Mouse (Mus musculus): ENCODE results near the gene Map2k7. TPM values are rescaled to one million over a fixed set of nuclear protein-coding genes. Genes with fewer than 3 reads are reported as not detected.
"Not testable (repeated sequence)": the region's sequence is repeated elsewhere in the genome, so short reads cannot be mapped to it uniquely, and the experiment has no call there.

Map2k7 gene
- polyA plus RNA-seq, 1 experiment from 2014 or later: 36.9 TPM

DNA sequence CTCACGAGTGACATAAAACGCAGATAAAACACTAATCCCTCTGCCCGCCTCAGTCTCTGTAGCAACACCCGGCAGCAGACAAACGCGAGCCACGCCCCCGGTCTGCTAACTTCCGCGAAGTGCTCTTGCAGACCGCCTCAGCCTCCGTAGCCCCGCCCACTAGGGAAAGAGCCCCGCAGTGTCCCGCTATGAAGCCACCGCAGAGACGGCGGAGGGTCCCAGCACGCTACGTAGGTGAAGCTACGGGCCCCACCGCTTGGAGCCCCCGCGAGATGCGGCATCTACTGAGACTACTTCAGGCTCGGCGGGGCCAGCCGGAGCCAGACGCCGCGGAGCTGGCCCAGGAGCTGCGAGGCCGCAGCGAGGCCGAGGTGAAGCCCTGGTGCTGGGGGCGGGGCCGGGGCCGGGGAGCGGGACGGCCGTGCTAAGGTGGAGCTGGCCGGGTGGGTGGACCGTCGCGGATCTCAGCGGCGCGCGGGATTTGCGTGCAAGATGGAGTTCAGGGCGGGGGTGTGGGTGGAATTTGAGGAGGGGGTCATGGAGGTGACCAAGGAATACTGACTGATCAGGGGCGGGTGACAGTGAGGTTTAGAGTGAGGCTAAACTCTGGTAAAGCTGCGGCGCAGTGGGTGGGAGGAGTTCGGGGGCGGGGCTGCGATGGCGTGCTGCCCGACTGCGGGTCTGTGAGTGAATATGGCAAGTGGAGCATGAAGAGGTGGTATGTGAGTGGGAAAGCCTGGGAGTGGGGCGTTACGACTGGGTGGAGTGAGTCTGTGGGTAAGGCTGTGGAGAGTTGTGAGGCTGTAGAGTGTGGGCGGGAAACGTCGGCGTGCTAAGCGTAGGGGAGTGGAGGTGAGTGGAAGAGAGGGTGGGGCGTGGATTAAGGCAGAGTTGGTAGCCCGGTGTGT is 14.6 kb downstream of the Map2k7 start, which contains the start of gene Snapc2:
Gene Snapc2 (plus strand): TSS at position 147 of the 908 bp plus-strand sequence.
- H3K4me3 ChIP-seq (replicated peaks): peak within 1 kb of the TSS; percentile 92

DNA sequence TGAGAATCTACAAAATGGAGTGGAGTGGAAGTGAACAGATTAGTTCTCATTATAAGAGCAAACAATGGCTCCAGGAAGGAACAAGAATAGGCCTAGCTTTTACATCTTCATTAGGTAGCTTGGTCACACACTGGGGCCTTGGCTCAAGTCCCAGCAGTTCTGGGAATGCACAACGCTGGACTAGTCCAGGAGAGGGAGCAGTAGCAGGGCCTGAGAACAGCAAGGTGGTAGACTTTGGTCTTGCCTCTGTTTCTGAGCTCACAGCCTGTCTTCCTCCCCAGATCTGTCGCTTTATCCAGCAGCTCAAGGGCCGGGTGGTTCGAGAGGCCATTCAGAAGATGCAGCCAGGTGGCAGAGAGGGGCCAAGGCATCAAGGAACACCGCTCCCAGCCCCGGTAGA is 15.5 kb downstream of the Map2k7 start:
- ATAC-seq: no peak
- Histone ChIP-seq H3K9ac (replicated peaks) (peak overlapping the region; percentile 24; the same call in 1 of the 2 replicates), H3K4me3 (replicated peaks) (peak overlapping the region; percentile 92), H3K4me1 (replicated peaks) (peaks cover 54% of the 10 kb centered on the region), H3K4me2 (replicated peaks) (peak overlapping the region; percentile 71), H3K9me3 (no peaks in the 10 kb centered on the region), H3K36me3 (peaks cover 48% of the 10 kb centered on the region), H3K27me3 (0 out of 2 replicates have a peak, but pooled peaks cover 6% of the 10 kb centered on the region), H3K27ac (peak overlapping the region; percentile 92; the same call in 1 of the 2 replicates)
- WGBS: 58% methylated on average over 6 of the region's 6 CpGs

More for the DNA sequence above, 14.6 kb downstream of the Map2k7 start, which contains the start of gene Snapc2:
- H3K4me2 ChIP-seq (replicated peaks): peak within 1 kb of the TSS; percentile 71
- H3K9ac ChIP-seq (replicated peaks): peak within 1 kb of the TSS; percentile 91
- peak; percentile 86 for ATAC-seq
- WGBS: 1% methylated on average over 69 of the region's 69 CpGs
- peak within 1 kb of the TSS; percentile 92 for H3K27ac ChIP-seq
- H3K4me1 ChIP-seq (replicated peaks): peaks cover 55% of the 10 kb centered on the region
- no peaks in the 10 kb centered on the region for H3K9me3 ChIP-seq
- H3K36me3 ChIP-seq: peaks cover 52% of the 10 kb centered on the region
- peaks cover 12% of the 10 kb centered on the region; the same call in 1 of the 2 replicates for H3K27me3 ChIP-seq

DNA sequence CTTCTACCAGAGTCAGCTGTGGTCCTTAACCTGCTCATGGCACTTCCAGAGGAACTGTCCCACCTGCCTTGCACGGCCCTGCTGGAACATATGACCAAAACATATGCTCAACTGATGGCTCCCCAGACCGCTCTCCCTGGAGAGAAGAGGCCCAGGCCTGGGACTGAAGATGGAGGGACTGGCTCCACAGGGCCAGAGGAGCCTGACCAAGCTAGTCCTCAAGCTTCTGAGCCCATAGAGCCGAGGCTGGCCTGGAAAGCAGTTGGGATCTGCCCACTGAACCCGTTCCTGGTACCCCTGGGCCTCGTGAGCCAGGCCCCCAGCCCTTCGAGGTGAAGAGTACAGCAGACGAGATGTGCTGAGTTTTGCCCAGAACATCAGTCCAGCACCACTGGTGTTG is 16.9 kb downstream of the Map2k7 start:
- Histone ChIP-seq H3K4me1 (replicated peaks) (peaks cover 55% of the 10 kb centered on the region), H3K36me3 (peaks cover 42% of the 10 kb centered on the region)
- not testable (repeated sequence) for H3K27me3 ChIP-seq; H3K4me2 ChIP-seq (replicated peaks); H3K9me3 ChIP-seq; ATAC-seq; H3K4me3 ChIP-seq (replicated peaks); H3K9ac ChIP-seq (replicated peaks); H3K27ac ChIP-seq
- 86% methylated on average over 7 of the region's 7 CpGs for WGBS

DNA sequence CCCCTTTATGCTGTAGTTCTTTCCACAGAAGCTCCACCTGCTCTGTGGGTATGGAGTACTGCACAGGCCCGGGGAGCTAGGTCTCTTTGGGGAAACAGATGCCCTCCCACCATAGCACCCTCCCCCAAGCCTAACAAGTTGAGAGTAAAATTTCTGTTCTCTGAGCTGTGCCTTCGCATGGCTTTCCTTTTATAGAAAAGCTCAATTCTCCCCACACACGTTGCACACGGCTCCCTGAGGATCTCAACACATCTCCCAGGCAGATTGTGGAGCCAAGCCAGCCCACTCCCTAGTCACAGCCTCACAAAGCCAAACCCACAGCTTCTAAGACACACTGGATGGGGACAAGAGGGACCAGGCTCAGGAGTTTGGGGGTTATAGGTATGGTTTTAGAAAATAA is 18.4 kb downstream of the Map2k7 start:
- Histone ChIP-seq H3K9me3 (no peaks in the 10 kb centered on the region), H3K4me2 (replicated peaks) (peak overlapping the region; percentile 77), H3K4me1 (replicated peaks) (peaks cover 52% of the 10 kb centered on the region), H3K36me3 (peaks cover 53% of the 10 kb centered on the region), H3K9ac (replicated peaks) (peak overlapping the region; percentile 95), H3K4me3 (replicated peaks) (peak overlapping the region; percentile 95), H3K27me3 (no peaks in the 10 kb centered on the region), H3K27ac (peak overlapping the region; percentile 98)
- ATAC-seq: no peak
- 70% methylated on average over 4 of the region's 4 CpGs for WGBS

DNA sequence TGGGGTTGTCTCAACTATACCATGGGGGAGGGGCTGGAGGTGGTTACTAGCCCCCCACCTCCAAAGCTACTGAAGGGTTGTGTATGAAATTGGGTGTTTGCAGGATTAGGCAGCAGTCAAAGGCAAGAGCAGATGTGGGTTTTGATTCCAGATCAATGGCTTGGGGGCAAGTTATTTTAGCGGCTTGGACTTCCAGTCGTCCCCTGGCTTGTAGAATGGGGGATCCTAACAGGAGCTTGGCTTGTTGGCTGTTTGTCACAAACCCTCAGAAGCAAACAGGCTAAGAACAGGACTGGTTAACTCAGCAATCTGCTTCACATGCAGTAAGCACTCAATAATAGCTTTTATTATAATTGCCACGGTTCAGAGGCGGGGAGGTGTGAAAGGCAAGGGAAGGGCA is 18.8 kb downstream of the Map2k7 start:
- Histone ChIP-seq H3K4me3 (replicated peaks) (peak overlapping the region; percentile 95), H3K36me3 (peaks cover 58% of the 10 kb centered on the region), H3K27me3 (no peaks in the 10 kb centered on the region), H3K4me2 (replicated peaks) (peak overlapping the region; percentile 77), H3K9me3 (no peaks in the 10 kb centered on the region), H3K9ac (replicated peaks) (peak overlapping the region; percentile 95), H3K4me1 (replicated peaks) (peaks cover 50% of the 10 kb centered on the region), H3K27ac (peak overlapping the region; percentile 98)
- 56% methylated on average over 4 of the region's 4 CpGs for WGBS
- ATAC-seq: no peak

DNA sequence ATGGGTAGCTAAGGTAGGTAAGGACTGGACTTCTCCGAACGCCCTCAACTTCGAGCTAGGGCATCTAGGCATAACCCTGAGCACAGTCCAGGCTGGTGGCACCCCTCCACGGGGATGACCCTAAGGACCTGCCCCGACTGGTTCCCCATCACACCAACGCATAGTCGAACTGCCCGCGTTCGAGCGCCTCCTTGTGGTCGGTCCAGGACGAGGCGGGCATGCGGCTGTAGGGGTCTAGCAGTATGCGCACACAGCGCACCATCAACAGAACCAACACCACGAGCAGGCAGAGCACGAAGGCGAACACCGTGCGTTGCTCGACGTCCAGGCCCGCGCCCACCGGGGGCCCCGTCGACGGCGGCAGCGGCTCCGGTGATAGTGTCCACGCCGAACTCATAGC is 19.7 kb downstream of the Map2k7 start:
- Histone ChIP-seq H3K27ac (peak overlapping the region; percentile 98), H3K9me3 (no peaks in the 10 kb centered on the region), H3K9ac (replicated peaks) (peak overlapping the region; percentile 95), H3K36me3 (peaks cover 66% of the 10 kb centered on the region), H3K4me1 (replicated peaks) (peaks cover 46% of the 10 kb centered on the region), H3K4me2 (replicated peaks) (peak overlapping the region; percentile 77), H3K27me3 (no peaks in the 10 kb centered on the region), H3K4me3 (replicated peaks) (peak overlapping the region; percentile 95)
- peak; percentile 70 for ATAC-seq
- 3% methylated on average over 35 of the region's 35 CpGs for WGBS

DNA sequence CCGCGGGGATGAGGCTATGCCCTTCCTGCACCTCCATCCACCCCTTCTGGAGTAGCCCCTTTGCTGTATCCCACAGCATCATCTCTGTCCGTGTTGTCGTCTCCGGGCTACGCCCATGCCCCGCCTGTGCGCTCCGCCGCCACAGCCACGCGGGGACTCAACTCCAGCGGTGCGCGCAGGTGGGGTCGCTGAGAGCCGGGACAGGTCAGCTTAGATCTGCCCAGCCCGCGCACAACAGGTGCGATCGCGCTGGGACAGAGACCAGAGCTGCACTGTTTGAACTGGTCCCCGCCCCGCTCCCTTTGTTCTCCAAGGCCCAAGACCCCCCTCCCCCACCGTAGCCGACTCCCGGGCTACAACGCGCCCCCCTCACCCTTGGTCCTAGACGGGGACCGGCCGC is 20.1 kb downstream of the Map2k7 start:
- H3K36me3 ChIP-seq: peaks cover 71% of the 10 kb centered on the region
- H3K4me3 ChIP-seq (replicated peaks): peak overlapping the region; percentile 95
- H3K9ac ChIP-seq (replicated peaks): peak overlapping the region; percentile 95
- peak overlapping the region; percentile 98 for H3K27ac ChIP-seq
- no peaks in the 10 kb centered on the region for H3K9me3 ChIP-seq
- WGBS: 0% methylated on average over 31 of the region's 32 CpGs
- H3K27me3 ChIP-seq: no peaks in the 10 kb centered on the region
- ATAC-seq: peak; percentile 78
- H3K4me2 ChIP-seq (replicated peaks): peak overlapping the region; percentile 77
- H3K4me1 ChIP-seq (replicated peaks): peaks cover 43% of the 10 kb centered on the region

DNA sequence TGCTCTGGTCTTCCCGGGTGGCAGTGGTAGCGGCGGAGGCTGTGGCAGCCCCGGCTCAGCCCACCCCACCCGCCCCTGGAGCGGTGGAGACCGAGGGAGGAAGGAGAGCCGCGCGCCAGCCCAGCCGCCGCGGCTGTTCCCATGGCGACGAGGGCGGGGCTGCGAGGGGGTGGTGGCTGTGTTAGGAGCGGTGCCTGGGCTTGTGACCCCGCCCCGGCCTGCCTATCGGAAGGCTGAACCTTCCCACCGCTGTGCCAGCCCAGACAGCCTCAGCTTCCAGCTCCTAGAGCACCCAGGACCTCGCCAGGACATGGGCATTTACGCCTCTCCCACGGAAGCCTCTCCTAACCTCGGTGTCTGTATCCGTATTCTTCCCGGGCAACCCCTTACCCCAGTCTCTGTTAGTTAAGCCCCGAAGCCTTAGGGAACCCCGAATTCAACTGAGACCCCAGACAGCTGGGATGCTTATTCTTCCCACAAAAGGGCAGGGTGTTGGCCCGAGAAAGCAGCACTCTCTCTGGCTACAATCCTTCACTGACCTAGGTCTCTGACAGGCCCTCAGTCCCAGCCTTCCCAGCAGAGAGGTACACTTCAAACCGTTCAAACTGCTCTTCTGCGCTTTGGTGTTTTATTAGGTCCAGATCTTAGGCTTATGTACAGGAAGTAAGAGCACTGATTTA is 20.7 kb downstream of the Map2k7 start, which contains the start of gene Ctxn1:
Gene Ctxn1 (minus strand): TSS at position 150 of the 680 bp plus-strand sequence.
- Histone ChIP-seq H3K36me3 (peaks cover 77% of the 10 kb centered on the region), H3K4me3 (replicated peaks) (peak within 1 kb of the TSS; percentile 95), H3K27ac (peak within 1 kb of the TSS; percentile 98), H3K9ac (replicated peaks) (peak within 1 kb of the TSS; percentile 95), H3K4me2 (replicated peaks) (peak within 1 kb of the TSS; percentile 77), H3K27me3 (no peaks in the 10 kb centered on the region), H3K4me1 (replicated peaks) (peaks cover 37% of the 10 kb centered on the region), H3K9me3 (no peaks in the 10 kb centered on the region)
- ATAC-seq: peak; percentile 92
- WGBS: 9% methylated on average over 20 of the region's 33 CpGs

DNA sequence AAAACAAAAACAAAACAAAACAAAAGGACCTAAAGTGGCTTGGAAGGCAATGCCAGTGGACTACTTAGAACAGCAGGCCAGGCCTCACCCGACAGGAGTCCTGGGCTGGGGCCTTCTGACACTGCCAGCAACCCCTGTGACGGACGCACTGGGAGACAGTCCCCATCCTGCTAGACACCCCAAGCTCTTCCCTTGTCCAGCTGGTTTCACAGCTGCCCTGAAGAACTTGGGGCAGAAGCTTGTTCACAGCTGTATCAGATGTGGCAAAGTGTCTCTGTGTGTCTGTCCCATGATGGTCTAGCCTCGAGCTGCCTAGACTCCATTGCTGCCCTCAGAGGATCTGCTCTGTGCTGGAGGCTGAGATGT is 21.2 kb downstream of the Map2k7 start:
- no peak for ATAC-seq
- Histone ChIP-seq H3K36me3 (peaks cover 77% of the 10 kb centered on the region), H3K9ac (replicated peaks) (peak overlapping the region; percentile 95), H3K27me3 (no peaks in the 10 kb centered on the region), H3K4me2 (replicated peaks) (peak overlapping the region; percentile 77), H3K9me3 (no peaks in the 10 kb centered on the region), H3K4me1 (replicated peaks) (peaks cover 33% of the 10 kb centered on the region), H3K27ac (peak overlapping the region; percentile 98), H3K4me3 (replicated peaks) (peak overlapping the region; percentile 95; the same call in 1 of the 2 replicates)
- WGBS: 73% methylated on average over 4 of the region's 4 CpGs

DNA sequence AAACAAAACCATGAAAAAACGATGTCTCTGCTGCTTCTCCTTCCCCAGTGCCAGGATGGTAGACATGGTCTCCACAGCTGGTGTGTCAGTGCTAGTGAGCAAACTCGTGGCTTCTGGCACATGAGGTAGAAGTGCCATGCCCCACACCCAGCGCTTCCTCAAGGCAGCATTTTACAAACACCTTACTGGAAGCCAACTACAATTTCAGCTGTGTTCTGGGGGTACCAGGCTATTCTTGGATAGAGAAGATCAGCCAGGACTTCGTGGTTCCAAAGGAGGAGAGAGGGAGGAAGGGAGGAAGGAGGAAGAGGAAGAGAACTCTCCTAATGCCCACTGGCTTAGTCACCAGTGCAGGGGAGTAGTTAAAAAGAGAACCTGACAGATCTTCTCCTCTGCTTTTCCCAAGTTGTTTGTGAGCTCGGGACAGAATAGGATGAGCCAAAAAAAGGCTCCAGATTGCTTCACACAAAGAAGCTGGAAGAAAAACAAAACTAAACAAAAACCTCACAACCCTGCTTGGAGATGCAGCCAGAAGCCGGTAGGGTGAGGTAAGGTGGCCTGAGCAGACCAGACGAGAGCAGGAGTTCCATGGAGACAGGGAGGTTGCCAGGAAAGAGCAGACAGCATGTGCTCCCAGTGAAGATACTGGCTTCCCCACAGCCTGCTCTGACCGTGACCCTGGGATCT is 24.7 kb downstream of the Map2k7 start:
- no peak overlapping the region for H3K4me3 ChIP-seq (replicated peaks)
- ATAC-seq: no peak
- H3K4me1 ChIP-seq (replicated peaks): peaks cover 10% of the 10 kb centered on the region
- H3K9ac ChIP-seq (replicated peaks): no peak overlapping the region
- H3K27me3 ChIP-seq: no peaks in the 10 kb centered on the region
- no peaks in the 10 kb centered on the region for H3K9me3 ChIP-seq
- no peak overlapping the region for H3K27ac ChIP-seq
- H3K4me2 ChIP-seq (replicated peaks): no peak overlapping the region
- peaks cover 82% of the 10 kb centered on the region for H3K36me3 ChIP-seq
- WGBS: 89% methylated on average over 8 of the region's 8 CpGs

DNA sequence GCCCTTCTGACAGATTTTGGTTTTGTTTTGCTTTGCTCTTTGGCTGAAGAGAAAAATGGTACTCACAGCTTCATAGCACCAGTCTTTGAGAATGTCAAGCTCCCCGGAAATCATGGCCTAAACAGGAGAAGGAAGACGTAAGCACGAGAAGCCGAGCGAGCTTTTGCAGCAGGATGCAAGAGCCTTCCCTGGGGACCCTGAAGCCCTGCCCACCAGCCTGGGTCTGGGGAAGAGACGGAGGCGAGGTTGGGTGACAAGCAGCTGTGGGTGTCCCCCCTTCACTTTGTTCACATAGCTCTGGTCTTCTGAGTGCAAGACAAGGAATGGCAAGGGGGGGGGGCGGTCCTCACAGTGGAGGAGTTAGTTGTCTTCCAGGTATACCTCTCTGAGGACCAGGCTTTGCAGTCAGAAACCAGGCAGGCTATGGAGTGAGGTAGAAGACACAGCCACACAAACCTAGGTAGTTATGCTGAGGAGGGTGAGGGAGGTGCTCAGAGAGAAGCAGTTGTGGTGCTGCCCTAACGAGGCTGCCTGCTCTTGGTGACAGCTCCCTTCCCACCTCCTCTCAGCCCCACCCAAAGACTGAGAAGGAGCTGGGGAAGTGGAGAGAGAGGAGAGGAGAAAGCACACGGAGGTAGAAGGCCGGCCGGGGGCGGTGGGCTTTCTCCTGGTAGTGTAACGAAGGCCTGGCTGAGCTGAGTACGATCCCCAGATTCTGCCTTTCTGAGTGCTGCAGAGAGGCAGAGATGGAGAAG is 26.8 kb downstream of the Map2k7 start:
- H3K9me3 ChIP-seq: no peaks in the 10 kb centered on the region
- no peak overlapping the region for H3K9ac ChIP-seq (replicated peaks)
- no peaks in the 10 kb centered on the region for H3K27me3 ChIP-seq
- H3K4me1 ChIP-seq (replicated peaks): no peaks in the 10 kb centered on the region
- no peak for ATAC-seq
- no peak overlapping the region for H3K4me2 ChIP-seq (replicated peaks)
- WGBS: 94% methylated on average over 15 of the region's 15 CpGs
- no peak overlapping the region for H3K4me3 ChIP-seq (replicated peaks)
- peaks cover 96% of the 10 kb centered on the region for H3K36me3 ChIP-seq
- no peak overlapping the region for H3K27ac ChIP-seq
